Mouse (Mus musculus): Measurements from ENCODE around the gene Gm5447. TPM values are rescaled to one million over a fixed set of nuclear protein-coding genes. Genes with fewer than 3 reads are reported as not detected.

Gm5447 gene
- not detected for total RNA-seq (2021)
- long read RNA-seq, experiment 1: 0 reads
- long read RNA-seq, experiment 2: 0 reads

GRCm38 (mm10) chr13:30973501-30974246 is at the start of gene Gm5447, which contains the start of gene Exoc2:
TSS of gene Gm5447 (plus strand) at chr13:30974204.
TSS of gene Exoc2 (minus strand) at chr13:30974093.
- DNase-seq: peak; percentile 72 to 77
- intact Hi-C loops (cut with DNase I): loop anchor here (10.0 kb wide), 1 partner anchor 409 kb away; no protein-coding TSS in a partner anchor

GRCm38 (mm10) chr13:30924269-30924668 is 49.7 kb upstream of the Gm5447 start:
- no peak for DNase-seq
- intact Hi-C loops (cut with DNase I): no loop called here

DNA sequence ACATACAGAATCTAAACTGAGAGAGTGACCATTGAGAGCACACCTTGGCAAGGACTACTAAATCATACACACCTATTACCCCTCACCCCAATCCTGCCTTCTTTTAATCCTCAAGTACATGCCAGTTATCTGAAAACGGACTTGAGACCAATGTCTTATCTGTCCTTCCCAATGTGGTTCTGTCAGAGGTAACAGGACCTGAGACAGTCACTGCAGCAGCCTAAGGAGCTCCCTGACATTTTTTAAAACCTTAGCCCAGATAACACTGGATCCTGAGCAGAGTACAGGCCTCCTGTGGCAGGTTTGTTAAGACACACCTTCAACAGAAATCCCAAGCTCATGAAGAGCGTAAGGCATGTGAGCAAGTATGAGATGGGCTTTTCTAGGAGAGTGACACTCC is 44.9 kb upstream of the Gm5447 start:
- intact Hi-C loops (cut with DNase I): no loop called here
- no peak for DNase-seq

- intact Hi-C loops (cut with DNase I): no loop called here
- DNase-seq: no peak
These were observed 42.4 kb upstream of the Gm5447 start for GRCm38 (mm10) chr13:30931613-30932012.

- intact Hi-C loops (cut with DNase I): no loop called here
These were observed 41.0 kb upstream of the Gm5447 start for GRCm38 (mm10) chr13:30932972-30933371.

DNA sequence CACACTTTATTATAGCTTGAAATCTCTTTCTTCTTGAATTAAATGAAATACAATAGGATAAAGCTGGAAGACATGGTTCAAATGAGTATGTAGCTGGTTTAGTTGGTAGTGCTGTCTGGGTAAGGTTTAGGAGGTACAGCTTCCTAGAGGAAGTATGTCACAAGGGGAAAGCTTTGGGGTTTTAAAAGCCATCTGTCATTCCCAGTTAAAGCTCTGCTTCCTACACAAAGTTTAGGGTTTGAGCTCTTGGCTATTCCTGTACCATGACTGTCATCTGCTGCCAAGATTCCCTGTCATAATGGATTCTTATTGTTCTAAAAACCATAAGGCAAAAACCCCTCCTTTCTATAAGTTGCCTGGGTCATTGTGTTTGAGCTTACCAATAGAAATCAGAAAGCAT is 28.2 kb upstream of the Gm5447 start:
- no peak for DNase-seq
- intact Hi-C loops (cut with DNase I): no loop called here

More at GRCm38 (mm10) chr13:30932972-30933371, 41.0 kb upstream of the Gm5447 start:
- no peak for DNase-seq

DNA sequence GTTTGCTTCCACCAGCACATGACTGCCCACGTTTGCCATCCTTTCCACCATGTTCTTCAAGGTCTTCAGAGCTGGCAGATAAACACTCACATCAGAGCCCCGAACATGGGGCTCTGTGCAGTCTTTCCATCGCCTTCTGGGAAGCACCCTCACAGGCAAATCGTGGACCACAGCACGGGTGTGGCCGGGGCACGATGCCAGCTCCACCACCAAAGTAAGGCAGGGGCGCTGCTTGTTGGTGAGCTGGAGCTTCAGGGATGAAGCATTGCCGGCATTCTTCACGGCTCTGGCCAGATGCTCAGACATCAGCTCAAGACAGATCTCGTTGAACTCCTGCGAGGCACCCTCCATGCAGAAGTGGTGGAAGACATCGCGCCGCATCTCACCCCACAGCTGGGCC is 26.9 kb upstream of the Gm5447 start:
- no peak for DNase-seq
- intact Hi-C loops (cut with DNase I): no loop called here

DNA sequence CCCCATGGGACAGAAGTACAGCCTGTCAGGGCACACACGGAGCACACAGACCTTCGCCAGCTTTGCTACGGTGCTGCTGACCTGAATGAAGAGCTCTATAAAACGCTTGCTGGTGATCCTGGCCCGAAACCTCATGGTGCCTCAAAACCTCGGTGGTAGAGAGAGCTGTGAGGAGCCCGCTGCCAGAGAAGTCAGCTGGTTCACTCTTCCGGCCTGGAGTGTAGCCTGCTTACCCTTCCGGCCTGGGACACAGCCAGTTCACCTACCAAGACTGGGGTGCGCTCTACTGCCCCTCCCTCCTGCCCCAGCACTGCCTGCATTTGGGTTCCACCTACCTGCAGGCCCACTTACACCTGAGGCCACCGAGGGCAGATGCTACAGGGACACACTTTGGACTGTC is 26.5 kb upstream of the Gm5447 start, which contains the start of gene Hus1b:
Gene Hus1b, minus strand, starts transcription at position 220 of the 400 bp plus-strand sequence.
- no peak for DNase-seq
- intact Hi-C loops (cut with DNase I): no loop called here

DNA sequence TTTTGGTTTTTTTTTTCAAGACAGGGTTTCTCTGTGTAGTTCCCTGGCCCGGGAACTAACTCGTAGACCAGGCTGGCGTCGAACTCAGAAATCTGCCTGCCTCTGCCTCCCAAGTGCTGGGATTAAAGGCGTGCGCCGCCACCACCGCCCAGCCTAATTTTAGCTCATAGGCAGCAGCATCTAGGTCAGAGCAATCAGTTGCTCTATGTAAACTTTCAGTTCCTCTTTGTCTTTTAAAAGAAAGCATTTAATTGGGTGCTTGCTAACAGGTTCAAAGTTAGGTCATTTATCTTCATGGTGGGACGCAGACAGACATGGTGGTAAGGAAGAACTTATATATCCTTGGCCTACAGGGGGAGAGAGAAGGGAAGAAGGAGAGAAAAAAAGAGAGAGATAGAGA is 24.8 kb upstream of the Gm5447 start:
- DNase-seq: no peak
- intact Hi-C loops (cut with DNase I): no loop called here

GRCm38 (mm10) chr13:30952044-30952443 is 22.0 kb upstream of the Gm5447 start:
- DNase-seq: no peak
- intact Hi-C loops (cut with DNase I): no loop called here

DNA sequence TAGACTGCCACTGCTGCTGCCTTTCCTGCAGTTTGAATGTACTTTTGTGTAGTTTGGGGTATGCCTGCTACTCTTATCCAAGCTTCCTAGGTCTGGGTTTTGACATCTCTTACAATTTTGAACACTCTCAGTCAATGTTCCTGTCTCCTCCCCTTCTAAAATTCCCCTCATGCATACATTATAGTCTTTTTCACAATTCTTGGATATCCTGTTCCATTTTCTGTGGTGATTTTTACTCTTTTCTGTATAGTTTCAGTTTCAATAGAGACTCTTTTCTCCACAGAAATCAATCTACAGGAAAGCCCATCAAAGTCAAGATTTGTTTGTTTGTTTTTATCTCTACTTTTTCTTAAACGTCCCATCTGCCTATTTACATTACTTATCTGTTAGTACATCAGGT is 20.4 kb upstream of the Gm5447 start:
- intact Hi-C loops (cut with DNase I): no loop called here
- no peak for DNase-seq

- DNase-seq: no peak
- intact Hi-C loops (cut with DNase I): no loop called here
These were observed 13.3 kb upstream of the Gm5447 start for GRCm38 (mm10) chr13:30960714-30961113.

GRCm38 (mm10) chr13:30961932-30962331 is 12.1 kb upstream of the Gm5447 start:
- intact Hi-C loops (cut with DNase I): no loop called here
- no peak for DNase-seq

GRCm38 (mm10) chr13:30966507-30966911 is 7.5 kb upstream of the Gm5447 start:
- DNase-seq: no peak
- intact Hi-C loops (cut with DNase I): no loop called here

DNA sequence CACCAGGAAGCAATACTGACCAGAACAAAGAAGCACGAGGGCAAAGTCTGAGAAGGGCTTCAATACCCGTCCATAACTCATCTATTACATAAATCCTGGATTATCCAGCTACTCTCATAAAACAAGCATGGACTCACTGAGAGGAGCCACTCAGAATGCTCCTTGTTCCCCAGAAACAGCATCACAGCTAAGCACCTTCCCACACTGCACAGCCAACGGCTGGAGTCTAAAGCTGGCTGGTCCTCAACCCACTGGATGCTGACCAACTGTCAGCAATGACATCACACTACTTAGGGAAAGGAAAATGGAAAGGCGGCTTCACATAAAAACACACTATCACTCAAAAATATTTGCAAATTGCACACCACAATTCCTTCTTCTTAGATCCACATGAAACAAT is 5.7 kb upstream of the Gm5447 start:
- intact Hi-C loops (cut with DNase I): no loop called here
- DNase-seq: no peak

GRCm38 (mm10) chr13:30971047-30971446 is 3.0 kb upstream of the Gm5447 start:
- intact Hi-C loops (cut with DNase I): loop anchor here (10.0 kb wide), 1 partner anchor 406 kb away; no protein-coding TSS in a partner anchor
- DNase-seq: no peak

- DNase-seq: no peak
- intact Hi-C loops (cut with DNase I): loop anchor here (10.0 kb wide), 1 partner anchor 407 kb away; no protein-coding TSS in a partner anchor
These were observed 1.9 kb upstream of the Gm5447 start for GRCm38 (mm10) chr13:30972102-30972501.

DNA sequence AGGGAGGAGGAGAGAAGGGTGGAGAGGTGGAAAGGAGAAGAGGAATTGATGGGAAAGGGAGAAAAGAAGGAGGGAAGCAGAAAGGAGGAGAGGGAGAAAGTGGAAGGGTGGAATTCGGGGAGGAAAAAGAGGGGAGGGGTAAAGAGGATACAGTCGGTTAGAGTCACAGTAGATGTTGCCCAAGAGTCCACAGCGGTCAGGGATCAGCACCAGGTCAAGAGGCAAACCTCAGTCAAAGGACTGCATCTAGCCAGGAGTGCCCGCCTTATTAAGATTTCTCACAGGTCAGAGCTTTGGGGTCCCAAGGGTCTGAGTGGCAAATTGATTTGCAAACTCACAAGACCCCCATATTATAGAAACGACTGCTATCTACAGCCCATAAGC is 235 bp downstream of the Gm5447 start:
- intact Hi-C loops (cut with DNase I): loop anchor here (10.0 kb wide), 1 partner anchor 409 kb away; no protein-coding TSS in a partner anchor
- DNase-seq: no peak

GRCm38 (mm10) chr13:30976536-30977084 is 2.6 kb downstream of the Gm5447 start:
- no peak for DNase-seq
- intact Hi-C loops (cut with DNase I): loop anchor here (10.0 kb wide), 1 partner anchor 412 kb away; no protein-coding TSS in a partner anchor

GRCm38 (mm10) chr13:30978224-30978623 is 4.2 kb downstream of the Gm5447 start:
- intact Hi-C loops (cut with DNase I): loop anchor here (10.0 kb wide), 1 partner anchor 413 kb away; no protein-coding TSS in a partner anchor
- no peak for DNase-seq

GRCm38 (mm10) chr13:30981666-30982065 is 7.7 kb downstream of the Gm5447 start:
- intact Hi-C loops (cut with DNase I): loop anchor here (5.0 kb wide), 1 partner anchor 79 kb away; no protein-coding TSS in a partner anchor
- DNase-seq: peak in 1 of 2 experiments; percentile 27

DNA sequence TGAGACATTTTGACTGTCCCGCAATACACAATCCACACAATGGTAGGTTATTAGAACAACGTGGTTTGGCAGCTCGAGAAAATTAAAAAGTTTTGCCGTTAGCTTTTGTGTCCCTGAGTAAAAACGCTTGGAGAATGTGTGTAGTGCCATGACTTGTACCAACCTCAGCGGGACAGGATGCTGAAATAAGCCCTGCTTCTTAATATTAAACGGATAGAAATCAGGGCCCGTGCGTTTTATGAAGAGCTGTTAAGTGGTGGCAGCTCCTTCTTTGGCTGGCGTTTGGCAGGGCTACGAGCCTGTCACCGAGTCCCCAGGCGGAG is 11.2 kb downstream of the Gm5447 start:
- no peak for DNase-seq
- intact Hi-C loops (cut with DNase I): no loop called here
